Mouse (Mus musculus) forebrain, embryonic 12.5 days (tissue): ENCODE measurements around the gene Pvr. TPM values are rescaled to one million over a fixed set of nuclear protein-coding genes. Genes with fewer than 3 reads are reported as not detected.

Source experiments
- ATAC-seq: fragments of 200-750 bp; cut with Nextera tagmentation; 2 replicates; pipeline ENCODE4 v1.8.0; 2017; ENCODE audit warnings: moderate TSS enrichment; ENCODE audit not compliant: low FRiP score
- H3K27ac ChIP-seq: fragments of 300-500 bp; sonication (generic); 2 replicates; pipeline ENCODE4 v1.5.1; 2016; ENCODE audit warnings: mild to moderate bottlenecking
- H3K27me3 ChIP-seq: fragments of 300-500 bp; sonication (generic); 2 replicates; pipeline ENCODE4 v1.6.1; 2016; ENCODE audit warnings: mild to moderate bottlenecking
- H3K36me3 ChIP-seq: fragments of 300-500 bp; sonication (generic); replicated peaks from 2 replicates; pipeline ENCODE4 v1.6.1; 2016; ENCODE audit warnings: mild to moderate bottlenecking
- H3K4me1 ChIP-seq: fragments of 300-500 bp; sonication (generic); 2 replicates; pipeline ENCODE4 v1.6.1; 2016
- H3K4me2 ChIP-seq: fragments of 300-500 bp; sonication (generic); 2 replicates; pipeline ENCODE4 v1.6.1; 2016; ENCODE audit warnings: mild to moderate bottlenecking, moderate library complexity
- H3K4me3 ChIP-seq: fragments of 300-500 bp; sonication (generic); replicated peaks from 2 replicates; pipeline ENCODE4 v1.5.1; 2016; ENCODE audit warnings: mild to moderate bottlenecking
- H3K9ac ChIP-seq: fragments of 300-500 bp; sonication (generic); 2 replicates; pipeline ENCODE4 v1.6.1; 2016; ENCODE audit warnings: mild to moderate bottlenecking
- H3K9me3 ChIP-seq: fragments of 300-500 bp; sonication (generic); 2 replicates; pipeline ENCODE4 v1.6.1; 2016
- WGBS: fragments of 180-500 bp; shearing (Covaris S2); methylation state at CpG from one replicate; pipeline ENCODE4 v1.1.7; 2016; 5-methylcytosine and 5-hydroxymethylcytosine counted together
- polyA plus RNA-seq: library from polyadenylated mRNA; unstranded; fragments of >200 nt; fragmentation: Nextera tagmentation; extraction: Ambion mirVana; gene quantifications from 2 replicates; pipeline ENCODE4 v1.2.1, GENCODE M21; 2016

Gene Pvr
- polyA plus RNA-seq, 1 experiment from 2014 or later: 4.3 TPM

DNA sequence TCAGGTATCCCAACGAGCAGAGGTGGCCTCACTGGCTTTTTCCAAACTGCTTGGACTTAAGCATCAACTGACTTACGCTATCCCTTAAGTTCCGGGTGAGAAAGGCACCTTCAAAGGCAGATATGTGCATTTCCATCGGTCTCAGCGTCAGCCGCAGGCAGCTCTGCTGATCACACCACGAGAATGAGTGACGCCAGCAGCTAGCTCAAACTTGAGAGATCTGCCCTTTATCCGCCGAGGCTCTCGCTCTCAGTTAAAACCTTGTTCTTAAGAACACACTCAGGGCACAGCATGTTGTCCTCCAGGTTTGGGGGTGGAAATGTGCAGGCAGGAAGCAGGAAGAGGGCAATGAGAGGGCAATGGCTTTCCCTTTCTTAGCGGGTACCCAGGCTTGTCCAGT lies 28.0 kb upstream of the Pvr start:
- Histone ChIP-seq H3K4me3 (no peak overlapping the region), H3K27ac (no peak overlapping the region), H3K4me2 (no peak overlapping the region), H3K27me3 (no peaks in the 10 kb centered on the region), H3K9ac (no peak overlapping the region), H3K9me3 (no peaks in the 10 kb centered on the region; the same call in 1 of the 2 replicates), H3K4me1 (no peaks in the 10 kb centered on the region; the same call in 1 of the 2 replicates), H3K36me3 (no peaks in the 10 kb centered on the region)
- ATAC-seq: no peak
- 83% methylated on average over 12 of the region's 12 CpGs for WGBS

- Histone ChIP-seq H3K36me3 (no peaks in the 10 kb centered on the region), H3K9ac (no peak overlapping the region), H3K27ac (no peak overlapping the region), H3K9me3 (no peaks in the 10 kb centered on the region; the same call in 1 of the 2 replicates), H3K4me2 (no peak overlapping the region), H3K4me1 (no peaks in the 10 kb centered on the region), H3K4me3 (no peak overlapping the region), H3K27me3 (no peaks in the 10 kb centered on the region)
- no peak for ATAC-seq
- 88% methylated on average over 13 of the region's 13 CpGs for WGBS
These were observed 25.0 kb upstream of the Pvr start for GRCm38 (mm10) chr7:19945821-19946515.

- H3K9me3 ChIP-seq: no peaks in the 10 kb centered on the region; the same call in 1 of the 2 replicates
- H3K36me3 ChIP-seq: no peaks in the 10 kb centered on the region
- no peak for ATAC-seq
- no peaks in the 10 kb centered on the region for H3K4me1 ChIP-seq
- H3K27ac ChIP-seq: no peak overlapping the region
- H3K4me2 ChIP-seq: no peak overlapping the region
- H3K27me3 ChIP-seq: no peaks in the 10 kb centered on the region
- no peak overlapping the region for H3K4me3 ChIP-seq
- 85% methylated on average over 5 of the region's 5 CpGs for WGBS
- no peak overlapping the region for H3K9ac ChIP-seq
These were observed 24.2 kb upstream of the Pvr start for GRCm38 (mm10) chr7:19945201-19945600.

DNA sequence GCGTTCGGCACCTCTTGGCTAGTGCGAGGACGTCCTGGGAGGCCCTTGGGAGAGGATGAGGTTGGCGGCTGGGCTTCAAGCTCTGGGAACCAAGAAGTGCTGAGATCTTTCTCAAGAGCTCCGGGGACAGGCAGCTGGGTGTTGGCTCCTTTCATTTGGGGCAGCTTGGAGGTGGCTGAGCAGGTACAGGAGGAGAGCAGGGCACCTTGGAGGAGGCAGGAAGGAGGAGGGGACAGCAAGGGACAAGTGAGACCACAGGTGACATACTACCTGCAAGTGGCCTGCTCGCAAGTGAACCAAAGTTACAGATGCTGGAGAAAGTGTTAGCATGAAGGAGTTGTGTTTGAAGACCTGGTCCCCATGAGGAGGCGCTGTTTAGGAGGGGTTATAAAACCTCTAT lies 23.7 kb upstream of the Pvr start:
- no peaks in the 10 kb centered on the region for H3K36me3 ChIP-seq

GRCm38 (mm10) chr7:19940256-19940655 lies 19.3 kb upstream of the Pvr start:
- WGBS: 57% methylated on average over 5 of the region's 6 CpGs
- no peaks in the 10 kb centered on the region for H3K27me3 ChIP-seq
- ATAC-seq: no peak

More for the DNA sequence above, 23.7 kb upstream of the Pvr start:
- Histone ChIP-seq H3K27me3 (no peaks in the 10 kb centered on the region), H3K4me1 (no peaks in the 10 kb centered on the region), H3K27ac (no peak overlapping the region), H3K9ac (no peak overlapping the region), H3K4me3 (no peak overlapping the region), H3K4me2 (no peak overlapping the region), H3K9me3 (no peaks in the 10 kb centered on the region; the same call in 1 of the 2 replicates)
- ATAC-seq: no peak
- 92% methylated on average over 8 of the region's 8 CpGs for WGBS

GRCm38 (mm10) chr7:19939555-19940235 lies 18.7 kb upstream of the Pvr start:
- no peak for ATAC-seq
- Histone ChIP-seq H3K4me1 (no peaks in the 10 kb centered on the region), H3K36me3 (no peaks in the 10 kb centered on the region), H3K27me3 (no peaks in the 10 kb centered on the region), H3K9me3 (no peaks in the 10 kb centered on the region; the same call in 1 of the 2 replicates), H3K4me3 (no peak overlapping the region), H3K27ac (no peak overlapping the region), H3K9ac (no peak overlapping the region), H3K4me2 (no peak overlapping the region)
- 72% methylated on average over 10 of the region's 12 CpGs for WGBS

More at GRCm38 (mm10) chr7:19940256-19940655, 19.3 kb upstream of the Pvr start:
- no peaks in the 10 kb centered on the region; the same call in 1 of the 2 replicates for H3K9me3 ChIP-seq
- H3K4me1 ChIP-seq: no peaks in the 10 kb centered on the region
- no peaks in the 10 kb centered on the region for H3K36me3 ChIP-seq
- H3K27ac ChIP-seq: no peak overlapping the region
- H3K4me3 ChIP-seq: no peak overlapping the region
- H3K4me2 ChIP-seq: no peak overlapping the region
- H3K9ac ChIP-seq: no peak overlapping the region

GRCm38 (mm10) chr7:19937229-19937821 lies 16.4 kb upstream of the Pvr start:
- Histone ChIP-seq H3K4me3 (no peak overlapping the region), H3K4me2 (no peak overlapping the region), H3K9me3 (no peaks in the 10 kb centered on the region), H3K27me3 (no peaks in the 10 kb centered on the region), H3K27ac (no peak overlapping the region), H3K36me3 (no peaks in the 10 kb centered on the region), H3K4me1 (0 out of 2 replicates have a peak, but pooled peaks cover 4% of the 10 kb centered on the region), H3K9ac (no peak overlapping the region)
- WGBS: 86% methylated on average over 11 of the region's 11 CpGs
- ATAC-seq: no peak

GRCm38 (mm10) chr7:19935961-19936360 lies 15.0 kb upstream of the Pvr start:
- no peaks in the 10 kb centered on the region for H3K36me3 ChIP-seq
- no peak for ATAC-seq
- WGBS: 81% methylated on average over 6 of the region's 6 CpGs
- H3K9ac ChIP-seq: no peak overlapping the region
- H3K4me3 ChIP-seq: no peak overlapping the region
- H3K4me2 ChIP-seq: no peak overlapping the region
- no peaks in the 10 kb centered on the region for H3K9me3 ChIP-seq
- H3K27me3 ChIP-seq: no peaks in the 10 kb centered on the region
- H3K4me1 ChIP-seq: 0 out of 2 replicates have a peak, but pooled peaks cover 6% of the 10 kb centered on the region
- H3K27ac ChIP-seq: no peak overlapping the region

DNA sequence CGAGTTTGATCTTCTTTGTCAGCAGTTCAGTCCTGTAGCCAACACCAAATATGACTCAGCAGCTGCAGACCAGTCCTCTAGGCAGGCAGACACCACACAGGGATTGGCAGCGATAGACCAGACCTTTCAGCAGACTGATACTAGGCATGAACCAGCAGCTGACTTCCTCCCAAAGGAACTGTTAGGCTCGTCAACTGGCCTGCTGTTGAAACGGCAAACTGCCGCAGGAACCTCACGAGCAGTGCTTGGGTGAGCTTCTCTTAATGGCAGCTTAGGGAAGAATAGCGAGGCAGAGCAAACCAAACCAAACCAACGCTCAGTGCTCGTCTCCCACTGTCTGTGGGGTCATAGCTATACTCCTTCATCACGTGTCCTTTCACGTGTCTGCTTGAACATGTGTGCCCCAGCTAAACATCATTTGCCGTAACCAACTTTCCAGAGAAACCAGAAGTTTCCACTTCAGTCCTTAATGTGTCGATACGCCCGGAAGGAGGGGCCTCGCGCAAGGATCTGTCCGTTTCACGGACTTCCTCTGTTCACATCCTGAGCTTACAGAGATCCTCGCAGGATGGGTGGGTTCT lies 14.3 kb upstream of the Pvr start:
- no peak overlapping the region for H3K27ac ChIP-seq
- WGBS: 84% methylated on average over 20 of the region's 20 CpGs
- no peaks in the 10 kb centered on the region for H3K27me3 ChIP-seq
- no peaks in the 10 kb centered on the region for H3K9me3 ChIP-seq
- ATAC-seq: no peak
- no peaks in the 10 kb centered on the region for H3K36me3 ChIP-seq
- no peak overlapping the region for H3K4me2 ChIP-seq
- 0 out of 2 replicates have a peak, but pooled peaks cover 6% of the 10 kb centered on the region for H3K4me1 ChIP-seq
- H3K9ac ChIP-seq: no peak overlapping the region
- no peak overlapping the region for H3K4me3 ChIP-seq

DNA sequence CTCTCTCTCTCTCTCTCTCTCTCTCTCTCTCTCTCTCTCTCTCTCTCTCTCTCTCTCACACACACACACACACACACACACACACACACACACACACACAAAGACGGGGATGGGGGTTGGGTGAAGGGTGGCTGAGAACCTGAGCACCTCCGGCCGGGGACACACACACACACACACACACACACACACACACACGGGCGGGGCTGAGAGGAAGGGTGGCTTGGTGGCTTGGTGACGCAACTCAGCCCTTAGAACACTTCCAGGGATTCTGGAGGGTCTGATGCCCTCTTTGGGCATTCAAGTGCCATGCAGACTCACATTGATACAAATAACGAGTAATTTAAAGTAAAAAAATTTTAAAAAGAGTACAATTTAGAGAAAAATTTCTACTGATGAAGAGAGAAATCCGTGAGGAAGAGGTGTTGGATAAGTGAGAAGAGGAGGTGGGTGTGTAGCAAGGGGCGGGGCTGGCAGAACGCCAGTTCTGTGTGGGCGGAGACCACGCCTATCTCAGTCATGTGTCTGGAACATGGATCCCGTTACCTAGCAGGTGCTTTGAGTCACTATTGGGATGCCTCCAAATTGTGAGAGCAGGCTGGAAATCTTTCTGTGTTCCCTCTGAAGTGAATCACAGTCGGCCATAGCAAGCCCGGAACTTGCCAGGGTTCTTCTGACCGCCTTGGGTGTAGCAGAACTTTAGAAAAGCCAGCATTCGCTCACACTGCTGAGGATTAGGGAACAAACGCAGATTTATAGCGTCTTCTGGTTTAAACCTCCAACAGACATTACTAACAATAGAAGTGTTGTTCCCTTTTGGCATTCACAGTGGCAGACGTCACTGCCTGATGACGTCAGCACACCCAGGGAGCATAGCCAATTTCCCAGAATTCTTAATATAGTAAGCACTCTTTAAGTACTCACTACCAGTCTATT lies 12.2 kb upstream of the Pvr start:
- 27% methylated on average over 21 of the region's 21 CpGs for WGBS
- Histone ChIP-seq H3K36me3 (no peaks in the 10 kb centered on the region), H3K9ac (no peak overlapping the region), H3K27me3 (no peaks in the 10 kb centered on the region), H3K9me3 (no peaks in the 10 kb centered on the region), H3K4me1 (0 out of 2 replicates have a peak, but pooled peaks cover 6% of the 10 kb centered on the region), H3K27ac (no peak overlapping the region), H3K4me3 (peak overlapping the region; percentile 19), H3K4me2 (peak overlapping the region; percentile 46)
- peak; percentile 82; the same call in 1 of the 2 replicates for ATAC-seq

DNA sequence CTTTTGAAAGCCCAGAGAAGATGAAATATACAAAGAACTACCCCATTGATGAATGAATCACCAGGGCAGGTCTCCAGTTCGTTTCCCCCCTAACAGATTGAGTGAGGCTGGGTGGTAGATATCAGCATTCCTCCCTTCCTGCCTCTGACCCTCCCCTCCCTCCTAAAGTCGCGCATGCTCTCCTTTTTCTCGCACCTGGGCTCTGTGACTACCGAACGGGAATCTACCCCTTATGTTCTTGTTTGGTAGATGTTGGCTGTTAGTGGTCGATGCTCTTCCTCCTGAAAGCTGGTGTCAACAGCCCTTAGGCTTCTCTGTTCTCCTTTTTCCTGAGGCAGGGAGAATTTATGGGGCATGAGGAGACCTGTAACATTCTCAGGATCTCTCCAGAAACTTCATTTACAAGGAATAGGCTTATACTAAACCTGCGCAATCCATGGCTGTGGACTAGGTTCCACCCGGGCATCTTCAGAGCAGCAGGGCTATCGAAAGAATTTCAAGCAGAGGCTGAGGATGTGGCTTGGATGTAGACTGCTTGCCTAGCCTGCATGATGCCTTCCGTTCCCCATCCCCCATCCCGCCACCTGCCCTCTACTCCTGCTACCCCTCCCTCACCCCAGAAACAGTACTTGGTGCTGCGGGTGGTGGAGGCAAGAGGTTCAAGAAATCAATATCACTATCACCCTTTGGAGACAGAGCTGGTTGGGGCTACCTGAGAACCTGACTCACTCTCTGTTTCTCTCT lies 11.3 kb upstream of the Pvr start:
- no peaks in the 10 kb centered on the region for H3K9me3 ChIP-seq
- H3K36me3 ChIP-seq: no peaks in the 10 kb centered on the region
- H3K9ac ChIP-seq: no peak overlapping the region
- WGBS: 28% methylated on average over 13 of the region's 13 CpGs
- ATAC-seq: no peak
- no peak overlapping the region for H3K4me3 ChIP-seq
- H3K4me2 ChIP-seq: peak overlapping the region; percentile 46
- no peak overlapping the region for H3K27ac ChIP-seq
- no peaks in the 10 kb centered on the region for H3K27me3 ChIP-seq
- 0 out of 2 replicates have a peak, but pooled peaks cover 6% of the 10 kb centered on the region for H3K4me1 ChIP-seq
